Mouse (Mus musculus): ENCODE measurements around the gene Ddx25. TPM values are rescaled to one million over a fixed set of nuclear protein-coding genes. Genes with fewer than 3 reads are reported as not detected.
A peak's percentile ranks its signal among the peaks of the same experiment; 100 is the strongest.

The Ddx25 gene
- polyA plus RNA-seq, 1 experiment from 2014 or later, result 8.0 TPM

GRCm38 (mm10) chr9:35559009-35559890 lies 922 bp upstream of the Ddx25 start:
- Histone ChIP-seq H3K27me3 (ENCODE audit: low read depth, poor library complexity, severe bottlenecking) (peaks cover 27% of the 10 kb centered on the region), H3K4me3 (peak overlapping the region; percentile 67), H3K27ac (replicated peaks) (peak overlapping the region; percentile 83), H3K36me3 (peaks cover 35% of the 10 kb centered on the region), H3K4me1 (peaks cover 25% of the 10 kb centered on the region), H3K9me3 (replicated peaks) (no peaks in the 10 kb centered on the region)
- WGBS, result 2% methylated on average over 31 of the region's 31 CpGs
- peak; percentile 92 for DNase-seq (ENCODE audit: low spot score)

- DNase-seq (ENCODE audit: low spot score), result peak; percentile 4
- H3K27me3 ChIP-seq (ENCODE audit: low read depth, poor library complexity, severe bottlenecking), result peaks cover 27% of the 10 kb centered on the region
- WGBS, result 79% methylated on average over 12 of the region's 12 CpGs
- H3K9me3 ChIP-seq (replicated peaks), result no peaks in the 10 kb centered on the region
- peaks cover 9% of the 10 kb centered on the region for H3K36me3 ChIP-seq
- H3K4me3 ChIP-seq, result no peak overlapping the region
- peaks cover 25% of the 10 kb centered on the region for H3K4me1 ChIP-seq
- H3K27ac ChIP-seq (replicated peaks), result no peak overlapping the region
Measured at GRCm38 (mm10) chr9:35556494-35557102, 1.7 kb downstream of the Ddx25 start.

- Histone ChIP-seq H3K9me3 (replicated peaks) (no peaks in the 10 kb centered on the region), H3K4me3 (no peak overlapping the region), H3K27ac (replicated peaks) (no peak overlapping the region), H3K4me1 (no peaks in the 10 kb centered on the region), H3K27me3 (ENCODE audit: low read depth, poor library complexity, severe bottlenecking) (no peaks in the 10 kb centered on the region), H3K36me3 (0 out of 2 replicates have a peak, but pooled peaks cover 9% of the 10 kb centered on the region)
- 93% methylated on average over 9 of the region's 9 CpGs for WGBS
- DNase-seq (ENCODE audit: low spot score), result no peak
Measured at GRCm38 (mm10) chr9:35548455-35548854, 9.9 kb downstream of the Ddx25 start.

GRCm38 (mm10) chr9:35546745-35547144 lies 11.6 kb downstream of the Ddx25 start:
- Histone ChIP-seq H3K27ac (replicated peaks) (no peak overlapping the region), H3K27me3 (ENCODE audit: low read depth, poor library complexity, severe bottlenecking) (no peaks in the 10 kb centered on the region), H3K9me3 (replicated peaks) (no peaks in the 10 kb centered on the region), H3K4me3 (no peak overlapping the region), H3K36me3 (0 out of 2 replicates have a peak, but pooled peaks cover 9% of the 10 kb centered on the region), H3K4me1 (no peaks in the 10 kb centered on the region)
- no peak for DNase-seq (ENCODE audit: low spot score)
- WGBS, result 87% methylated on average over 9 of the region's 9 CpGs

GRCm38 (mm10) chr9:35545704-35546103 lies 12.6 kb downstream of the Ddx25 start:
- Histone ChIP-seq H3K36me3 (0 out of 2 replicates have a peak, but pooled peaks cover 9% of the 10 kb centered on the region), H3K27ac (replicated peaks) (no peak overlapping the region), H3K9me3 (replicated peaks) (no peaks in the 10 kb centered on the region), H3K4me3 (no peak overlapping the region), H3K27me3 (ENCODE audit: low read depth, poor library complexity, severe bottlenecking) (no peaks in the 10 kb centered on the region), H3K4me1 (no peaks in the 10 kb centered on the region)
- 76% methylated on average over 12 of the region's 12 CpGs for WGBS
- no peak for DNase-seq (ENCODE audit: low spot score)

- WGBS, result 89% methylated on average over 2 of the region's 2 CpGs
Measured at GRCm38 (mm10) chr9:35544666-35545065, 13.7 kb downstream of the Ddx25 start.

GRCm38 (mm10) chr9:35543099-35543860 lies 15.0 kb downstream of the Ddx25 start:
- H3K4me1 ChIP-seq, result peaks cover 11% of the 10 kb centered on the region; the same call in 1 of the 2 replicates
- no peak for DNase-seq (ENCODE audit: low spot score)
- no peak overlapping the region for H3K27ac ChIP-seq (replicated peaks)
- 86% methylated on average over 14 of the region's 14 CpGs for WGBS
- 0 out of 2 replicates have a peak, but pooled peaks cover 9% of the 10 kb centered on the region for H3K36me3 ChIP-seq
- H3K4me3 ChIP-seq, result no peak overlapping the region
- H3K9me3 ChIP-seq (replicated peaks), result no peaks in the 10 kb centered on the region
- H3K27me3 ChIP-seq (ENCODE audit: low read depth, poor library complexity, severe bottlenecking), result no peaks in the 10 kb centered on the region

More at GRCm38 (mm10) chr9:35544666-35545065, 13.7 kb downstream of the Ddx25 start:
- Histone ChIP-seq H3K4me1 (no peaks in the 10 kb centered on the region), H3K27me3 (ENCODE audit: low read depth, poor library complexity, severe bottlenecking) (no peaks in the 10 kb centered on the region), H3K36me3 (0 out of 2 replicates have a peak, but pooled peaks cover 9% of the 10 kb centered on the region), H3K9me3 (replicated peaks) (no peaks in the 10 kb centered on the region), H3K4me3 (no peak overlapping the region), H3K27ac (replicated peaks) (no peak overlapping the region)
- DNase-seq (ENCODE audit: low spot score), result no peak

- Histone ChIP-seq H3K27me3 (ENCODE audit: low read depth, poor library complexity, severe bottlenecking) (no peaks in the 10 kb centered on the region), H3K4me3 (no peak overlapping the region), H3K27ac (replicated peaks) (no peak overlapping the region), H3K36me3 (0 out of 2 replicates have a peak, but pooled peaks cover 9% of the 10 kb centered on the region), H3K4me1 (peaks cover 18% of the 10 kb centered on the region; the same call in 1 of the 2 replicates), H3K9me3 (replicated peaks) (no peaks in the 10 kb centered on the region)
- DNase-seq (ENCODE audit: low spot score), result no peak
- WGBS, result 74% methylated on average over 6 of the region's 6 CpGs
Measured at GRCm38 (mm10) chr9:35541941-35542340, 16.4 kb downstream of the Ddx25 start.

- Histone ChIP-seq H3K27me3 (ENCODE audit: low read depth, poor library complexity, severe bottlenecking) (no peaks in the 10 kb centered on the region), H3K4me1 (peaks cover 18% of the 10 kb centered on the region; the same call in 1 of the 2 replicates), H3K4me3 (no peak overlapping the region), H3K27ac (replicated peaks) (no peak overlapping the region), H3K36me3 (0 out of 2 replicates have a peak, but pooled peaks cover 7% of the 10 kb centered on the region), H3K9me3 (replicated peaks) (no peaks in the 10 kb centered on the region)
- peak; percentile 82 for DNase-seq (ENCODE audit: low spot score)
- 12% methylated on average over 6 of the region's 6 CpGs for WGBS
Measured at GRCm38 (mm10) chr9:35541488-35541887, 16.8 kb downstream of the Ddx25 start.

- H3K27ac ChIP-seq (replicated peaks), result no peak overlapping the region
- WGBS, result 85% methylated on average over 5 of the region's 5 CpGs
- no peaks in the 10 kb centered on the region for H3K9me3 ChIP-seq (replicated peaks)
- H3K4me1 ChIP-seq, result peaks cover 18% of the 10 kb centered on the region; the same call in 1 of the 2 replicates
- H3K36me3 ChIP-seq, result 0 out of 2 replicates have a peak, but pooled peaks cover 7% of the 10 kb centered on the region
- H3K4me3 ChIP-seq, result no peak overlapping the region
- H3K27me3 ChIP-seq (ENCODE audit: low read depth, poor library complexity, severe bottlenecking), result no peaks in the 10 kb centered on the region
- no peak for DNase-seq (ENCODE audit: low spot score)
Measured at GRCm38 (mm10) chr9:35541024-35541423, 17.3 kb downstream of the Ddx25 start.

GRCm38 (mm10) chr9:35539001-35539750 lies 19.2 kb downstream of the Ddx25 start:
- Histone ChIP-seq H3K9me3 (replicated peaks) (no peaks in the 10 kb centered on the region), H3K4me3 (no peak overlapping the region), H3K36me3 (no peaks in the 10 kb centered on the region), H3K27me3 (ENCODE audit: low read depth, poor library complexity, severe bottlenecking) (no peaks in the 10 kb centered on the region; the same call in 1 of the 2 replicates), H3K27ac (replicated peaks) (no peak overlapping the region), H3K4me1 (peaks cover 18% of the 10 kb centered on the region; the same call in 1 of the 2 replicates)
- 81% methylated on average over 13 of the region's 13 CpGs for WGBS
- no peak for DNase-seq (ENCODE audit: low spot score)
